Mouse (Mus musculus) myocyte (in vitro differentiated cells): ENCODE measurements around the gene Cask.

Source experiments
- CEBPB ChIP-seq: IDR thresholded peaks from 2 replicates; pipeline ENCODE4 v1.6.1; 2011; ENCODE audit warnings: mild to moderate bottlenecking, moderate library complexity; ENCODE audit not compliant: poor library complexity, insufficient read depth, severe bottlenecking
- E2F4 ChIP-seq: IDR thresholded peaks from one replicate; pipeline ENCODE4 v1.6.1; 2011; ENCODE audit warnings: mild to moderate bottlenecking, control low read depth, moderate library complexity; ENCODE audit not compliant: insufficient read depth
- MAX ChIP-seq: IDR thresholded peaks from one replicate; pipeline ENCODE4 v1.6.1; 2011; ENCODE audit warnings: low read depth, mild to moderate bottlenecking, control low read depth
- MYOD1 ChIP-seq, 3 experiments: IDR thresholded peaks; one replicate each; pipeline ENCODE4 v1.6.1; 2011; ENCODE audit warnings: control low read depth in 2 of 3, low read depth in 2 of 3, mild to moderate bottlenecking in 2 of 3, moderate library complexity in 1 of 3; ENCODE audit not compliant: insufficient read length in 2 of 3, control insufficient read depth in 1 of 3
- MYOG ChIP-seq, 3 experiments: IDR thresholded peaks; one replicate each; pipeline ENCODE4 v1.6.1; 2011; ENCODE audit warnings: control low read depth in 2 of 3, low read depth in 2 of 3, mild to moderate bottlenecking in 2 of 3; ENCODE audit not compliant: insufficient read length in 2 of 3, control insufficient read depth in 1 of 3, insufficient read depth in 1 of 3
- POLR2A ChIP-seq: IDR thresholded peaks from one replicate; pipeline ENCODE4 v1.6.1; 2011; ENCODE audit warnings: low read depth, mild to moderate bottlenecking, control low read depth, moderate library complexity; ENCODE audit not compliant: insufficient read length
- POLR2AphosphoS2 ChIP-seq: IDR thresholded peaks from one replicate; pipeline ENCODE4 v1.6.1; 2011; ENCODE audit warnings: low read depth, control low read depth; ENCODE audit not compliant: insufficient read length
- REST ChIP-seq: IDR thresholded peaks from one replicate; pipeline ENCODE4 v1.6.1; 2011; ENCODE audit warnings: mild to moderate bottlenecking, control low read depth, moderate library complexity; ENCODE audit not compliant: insufficient read depth, insufficient read length
- SRF ChIP-seq: IDR thresholded peaks from one replicate; pipeline ENCODE4 v1.6.1; 2011; ENCODE audit warnings: low read depth; ENCODE audit not compliant: control insufficient read depth, insufficient read length
- TCF12 ChIP-seq: IDR thresholded peaks from one replicate; pipeline ENCODE4 v1.6.1; 2011; ENCODE audit warnings: mild to moderate bottlenecking, control low read depth; ENCODE audit not compliant: poor library complexity, insufficient read depth, severe bottlenecking
- TCF3 ChIP-seq: IDR thresholded peaks from one replicate; pipeline ENCODE4 v1.6.1; 2011; ENCODE audit warnings: low read depth, control low read depth; ENCODE audit not compliant: insufficient read length
- USF1 ChIP-seq: IDR thresholded peaks from one replicate; pipeline ENCODE4 v1.6.1; 2011; ENCODE audit warnings: low read depth, mild to moderate bottlenecking, control low read depth, moderate library complexity

DNA sequence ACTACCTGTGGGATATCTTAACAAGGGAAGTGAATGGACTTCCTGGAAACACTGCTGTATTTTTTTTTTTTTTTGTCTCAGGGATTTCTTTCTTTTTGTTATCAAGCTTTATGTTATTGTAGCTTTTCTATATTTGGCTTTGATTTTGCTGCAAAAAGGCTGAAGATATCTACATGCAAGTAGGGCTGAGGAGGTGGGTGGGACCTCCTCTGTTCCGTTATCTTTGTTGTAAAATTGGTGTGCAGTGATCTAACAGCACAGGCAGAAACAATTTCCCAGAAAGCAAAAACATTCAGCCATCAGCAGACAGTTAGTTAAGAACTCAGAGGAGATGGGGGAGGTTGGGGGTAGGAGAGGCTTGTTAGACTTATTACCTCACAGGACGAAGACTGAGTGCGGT, 296.7 kb downstream of the Cask start:
- TF ChIP-seq POLR2A (no peak), POLR2AphosphoS2 (no peak), MAX (no peak), CEBPB (no peak), TCF12 (no peak), E2F4 (no peak), MYOD1 (IDR thresholded peaks at IDR 0.05; ENCODE audit: control insufficient read depth in 1 of 3, insufficient read length in 2 of 3, low read depth in 2 of 3) (no peak), USF1 (no peak), TCF3 (no peak), REST (no peak), MYOG (IDR thresholded peaks at IDR 0.05; ENCODE audit: control insufficient read depth in 1 of 3, insufficient read depth in 1 of 3, insufficient read length in 2 of 3, low read depth in 2 of 3) (no peak), SRF (no peak)
